Mouse (Mus musculus): ENCODE measurements at regions not wholly inside any gene's neighbourhood (a gene's known extent, or its start where the extent isn't known, plus 50 kb on each side); places are given as distances from the start of the nearest gene placed in this dataset.

GRCm38 (mm10) chr5:54178966-54179547 is 180.8 kb downstream of the Stim2 start:
- H3K4me3 ChIP-seq: no peak overlapping the region
- WGBS: 59% methylated on average over 13 of the region's 13 CpGs
- no peaks in the 10 kb centered on the region for H3K27me3 ChIP-seq
- H3K27ac ChIP-seq (replicated peaks): no peak overlapping the region
- H3K9ac ChIP-seq: no peak overlapping the region
- no peak overlapping the region for H3K4me2 ChIP-seq
- no peaks in the 10 kb centered on the region for H3K9me3 ChIP-seq
- ATAC-seq (ENCODE audit: low FRiP score, low read depth): no peak
- peaks cover 23% of the 10 kb centered on the region for H3K4me1 ChIP-seq (replicated peaks)
- no peaks in the 10 kb centered on the region for H3K36me3 ChIP-seq

GRCm38 (mm10) chr5:54180192-54180611 is 181.9 kb downstream of the Stim2 start:
- Histone ChIP-seq H3K27ac (replicated peaks) (no peak overlapping the region; the same call in 1 of the 2 replicates), H3K9me3 (no peaks in the 10 kb centered on the region), H3K36me3 (no peaks in the 10 kb centered on the region), H3K9ac (no peak overlapping the region), H3K27me3 (no peaks in the 10 kb centered on the region), H3K4me1 (replicated peaks) (peaks cover 23% of the 10 kb centered on the region), H3K4me2 (no peak overlapping the region), H3K4me3 (no peak overlapping the region)
- WGBS: 22% methylated on average over 2 of the region's 2 CpGs
- ATAC-seq (ENCODE audit: low FRiP score, low read depth): peak; percentile 31; the same call in 1 of the 2 replicates

DNA sequence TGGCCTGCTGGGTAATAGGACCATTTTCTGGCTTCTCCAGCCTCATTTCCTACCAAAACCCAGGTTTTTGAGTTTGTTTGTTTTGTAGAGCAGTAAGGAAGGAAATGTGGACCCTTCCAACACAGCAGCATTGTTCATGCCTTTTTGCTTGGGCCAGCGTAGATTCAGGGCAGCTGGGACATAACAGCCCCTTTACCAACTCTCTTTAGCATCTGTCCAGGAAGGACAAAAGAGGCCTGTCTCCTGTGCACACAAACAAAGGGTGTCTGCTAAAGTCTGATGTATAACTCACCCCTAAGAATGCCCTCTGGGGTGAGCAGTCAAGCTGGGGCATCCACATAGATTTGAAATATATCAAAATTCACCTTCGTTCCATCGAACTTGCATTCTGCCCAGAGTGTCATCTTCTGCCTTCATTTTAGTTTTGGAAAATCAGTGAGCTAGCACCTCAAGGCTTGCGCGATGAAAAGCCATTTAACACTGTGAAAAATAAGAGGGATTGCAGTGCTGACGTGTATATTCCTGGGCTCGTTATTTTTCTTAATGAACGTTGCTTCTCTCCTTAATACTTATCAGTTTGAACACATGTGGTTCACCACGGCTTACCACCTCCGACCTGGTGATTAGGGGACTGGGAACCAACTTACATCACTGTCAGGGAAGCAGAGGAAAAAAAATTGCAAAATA is 182.5 kb downstream of the Stim2 start:
- WGBS: 24% methylated on average over 10 of the region's 10 CpGs
- H3K4me1 ChIP-seq (replicated peaks): peaks cover 23% of the 10 kb centered on the region
- peak overlapping the region; percentile 33; the same call in 1 of the 2 replicates for H3K9ac ChIP-seq
- ATAC-seq (ENCODE audit: low FRiP score, low read depth): peak; percentile 29; the same call in 1 of the 2 replicates
- no peaks in the 10 kb centered on the region for H3K27me3 ChIP-seq
- no peaks in the 10 kb centered on the region for H3K36me3 ChIP-seq
- H3K4me2 ChIP-seq: peak overlapping the region; percentile 43
- H3K4me3 ChIP-seq: peak overlapping the region; percentile 21
- H3K27ac ChIP-seq (replicated peaks): peak overlapping the region; percentile 25
- H3K9me3 ChIP-seq: no peaks in the 10 kb centered on the region

GRCm38 (mm10) chr5:54181327-54181863 is 183.1 kb downstream of the Stim2 start:
- Histone ChIP-seq H3K9ac (peak overlapping the region; percentile 33; the same call in 1 of the 2 replicates), H3K4me2 (peak overlapping the region; percentile 43), H3K4me1 (replicated peaks) (peaks cover 23% of the 10 kb centered on the region), H3K36me3 (no peaks in the 10 kb centered on the region), H3K27ac (replicated peaks) (peak overlapping the region; percentile 25; the same call in 1 of the 2 replicates), H3K9me3 (no peaks in the 10 kb centered on the region), H3K27me3 (no peaks in the 10 kb centered on the region), H3K4me3 (peak overlapping the region; percentile 21)
- 16% methylated on average over 13 of the region's 13 CpGs for WGBS
- peak; percentile 59; the same call in 1 of the 2 replicates for ATAC-seq (ENCODE audit: low FRiP score, low read depth)

GRCm38 (mm10) chr5:54182754-54183153 is 184.5 kb downstream of the Stim2 start:
- no peaks in the 10 kb centered on the region for H3K27me3 ChIP-seq
- no peaks in the 10 kb centered on the region for H3K9me3 ChIP-seq
- H3K4me2 ChIP-seq: no peak overlapping the region
- H3K36me3 ChIP-seq: no peaks in the 10 kb centered on the region
- no peak overlapping the region for H3K9ac ChIP-seq
- H3K27ac ChIP-seq (replicated peaks): no peak overlapping the region
- H3K4me3 ChIP-seq: no peak overlapping the region
- no peak for ATAC-seq (ENCODE audit: low FRiP score, low read depth)
- WGBS: 92% methylated on average over 4 of the region's 4 CpGs
- H3K4me1 ChIP-seq (replicated peaks): peaks cover 23% of the 10 kb centered on the region

DNA sequence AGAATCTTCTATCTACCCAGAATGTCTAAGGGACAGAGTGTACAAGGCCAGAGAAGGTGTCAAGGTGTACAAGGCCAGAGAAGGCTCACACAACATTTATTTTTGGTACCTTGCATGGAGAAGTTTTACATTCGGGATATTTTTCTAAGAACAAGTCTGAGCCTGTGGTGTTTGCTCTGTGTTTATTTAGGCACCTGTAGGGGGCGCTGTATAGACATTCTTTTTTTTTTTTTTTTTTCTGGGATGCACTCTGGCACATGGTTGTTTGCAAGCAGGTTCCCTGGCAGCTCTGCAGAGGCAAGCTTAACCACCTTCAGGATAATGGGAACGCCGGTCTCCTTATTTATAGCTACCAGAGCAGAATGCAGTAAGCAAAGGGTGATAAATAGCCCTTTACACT is 187.4 kb downstream of the Stim2 start:
- H3K27me3 ChIP-seq: no peaks in the 10 kb centered on the region
- no peak overlapping the region for H3K4me3 ChIP-seq
- no peaks in the 10 kb centered on the region for H3K36me3 ChIP-seq
- H3K4me1 ChIP-seq (replicated peaks): peaks cover 16% of the 10 kb centered on the region
- H3K9me3 ChIP-seq: no peaks in the 10 kb centered on the region
- H3K4me2 ChIP-seq: no peak overlapping the region
- 61% methylated on average over 4 of the region's 4 CpGs for WGBS
- ATAC-seq (ENCODE audit: low FRiP score, low read depth): no peak
- no peak overlapping the region for H3K27ac ChIP-seq (replicated peaks)
- no peak overlapping the region for H3K9ac ChIP-seq

GRCm38 (mm10) chr5:54186076-54186676 is 187.9 kb downstream of the Stim2 start:
- Histone ChIP-seq H3K4me2 (no peak overlapping the region), H3K4me1 (replicated peaks) (peaks cover 13% of the 10 kb centered on the region), H3K9ac (no peak overlapping the region), H3K36me3 (no peaks in the 10 kb centered on the region), H3K4me3 (no peak overlapping the region), H3K27ac (replicated peaks) (no peak overlapping the region), H3K27me3 (no peaks in the 10 kb centered on the region), H3K9me3 (no peaks in the 10 kb centered on the region)
- no peak for ATAC-seq (ENCODE audit: low FRiP score, low read depth)
- 72% methylated on average over 11 of the region's 11 CpGs for WGBS

DNA sequence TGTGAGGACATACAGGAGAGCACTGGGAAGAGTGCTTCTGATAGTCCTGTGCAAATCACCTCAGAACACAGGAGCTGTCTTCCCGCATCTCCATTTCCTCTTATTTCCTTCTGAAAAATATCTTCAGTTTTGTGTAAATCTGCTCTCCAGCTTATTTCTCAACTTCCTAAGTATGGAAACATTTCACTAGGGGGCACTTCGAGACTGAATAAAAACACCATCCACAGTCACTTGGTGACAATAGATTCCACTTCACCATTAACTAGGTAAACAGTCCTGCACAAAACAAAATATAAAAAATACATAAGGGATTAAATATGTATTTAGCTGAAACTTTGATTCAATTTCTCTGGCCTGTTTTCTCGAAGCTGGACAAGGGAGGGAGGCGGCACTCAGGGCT is 193.4 kb downstream of the Stim2 start:
- no peak overlapping the region for H3K4me3 ChIP-seq
- H3K27me3 ChIP-seq: no peaks in the 10 kb centered on the region
- no peak; the same call in 1 of the 2 replicates for ATAC-seq (ENCODE audit: low FRiP score, low read depth)
- WGBS: 75% methylated on average over 4 of the region's 4 CpGs
- H3K36me3 ChIP-seq: no peaks in the 10 kb centered on the region
- no peak overlapping the region for H3K4me2 ChIP-seq
- H3K9me3 ChIP-seq: no peaks in the 10 kb centered on the region
- no peak overlapping the region for H3K27ac ChIP-seq (replicated peaks)
- no peak overlapping the region for H3K9ac ChIP-seq
- no peaks in the 10 kb centered on the region for H3K4me1 ChIP-seq (replicated peaks)

GRCm38 (mm10) chr5:54194846-54195245 is 196.5 kb downstream of the Stim2 start:
- H3K4me3 ChIP-seq: no peak overlapping the region
- 75% methylated on average over 9 of the region's 9 CpGs for WGBS
- no peaks in the 10 kb centered on the region for H3K4me1 ChIP-seq (replicated peaks)
- no peaks in the 10 kb centered on the region for H3K9me3 ChIP-seq
- H3K27ac ChIP-seq (replicated peaks): no peak overlapping the region
- H3K4me2 ChIP-seq: no peak overlapping the region
- ATAC-seq (ENCODE audit: low FRiP score, low read depth): no peak
- H3K9ac ChIP-seq: no peak overlapping the region
- H3K36me3 ChIP-seq: no peaks in the 10 kb centered on the region
- no peaks in the 10 kb centered on the region for H3K27me3 ChIP-seq

- H3K36me3 ChIP-seq: no peaks in the 10 kb centered on the region
- H3K9ac ChIP-seq: no peak overlapping the region
- H3K27ac ChIP-seq (replicated peaks): no peak overlapping the region
- no peaks in the 10 kb centered on the region for H3K9me3 ChIP-seq
- H3K4me2 ChIP-seq: no peak overlapping the region
- no peaks in the 10 kb centered on the region for H3K27me3 ChIP-seq
- WGBS: 65% methylated on average over 3 of the region's 3 CpGs
- no peak for ATAC-seq (ENCODE audit: low FRiP score, low read depth)
- no peak overlapping the region for H3K4me3 ChIP-seq
- peaks cover 11% of the 10 kb centered on the region; the same call in 1 of the 2 replicates for H3K4me1 ChIP-seq (replicated peaks)
Observed at GRCm38 (mm10) chr5:54200032-54200431, 201.7 kb downstream of the Stim2 start.

DNA sequence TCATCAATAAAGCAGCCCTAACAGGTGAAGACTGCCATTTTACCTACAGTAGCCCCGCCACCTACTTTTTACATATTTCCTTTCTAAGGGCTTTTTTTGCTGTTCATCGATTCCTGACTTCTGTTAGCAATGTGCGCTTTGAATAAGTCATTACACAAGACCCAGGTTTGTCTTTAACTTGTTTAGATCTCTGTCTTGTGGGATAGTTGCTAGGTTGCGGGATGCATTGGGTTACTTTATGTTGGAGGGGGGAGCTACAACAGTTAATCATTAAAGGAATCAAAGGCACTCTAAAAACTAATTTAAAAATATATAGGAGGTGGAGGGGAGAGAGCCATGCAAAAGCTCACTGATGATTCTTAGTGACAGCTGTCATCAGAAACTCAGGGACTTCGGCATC is 202.3 kb downstream of the Stim2 start:
- ATAC-seq (ENCODE audit: low FRiP score, low read depth): no peak
- no peaks in the 10 kb centered on the region for H3K9me3 ChIP-seq
- no peaks in the 10 kb centered on the region for H3K36me3 ChIP-seq
- H3K27me3 ChIP-seq: no peaks in the 10 kb centered on the region
- H3K4me2 ChIP-seq: no peak overlapping the region
- H3K4me1 ChIP-seq (replicated peaks): peaks cover 11% of the 10 kb centered on the region; the same call in 1 of the 2 replicates
- H3K27ac ChIP-seq (replicated peaks): no peak overlapping the region
- no peak overlapping the region for H3K9ac ChIP-seq
- no peak overlapping the region for H3K4me3 ChIP-seq
- WGBS: 84% methylated on average over 5 of the region's 5 CpGs

DNA sequence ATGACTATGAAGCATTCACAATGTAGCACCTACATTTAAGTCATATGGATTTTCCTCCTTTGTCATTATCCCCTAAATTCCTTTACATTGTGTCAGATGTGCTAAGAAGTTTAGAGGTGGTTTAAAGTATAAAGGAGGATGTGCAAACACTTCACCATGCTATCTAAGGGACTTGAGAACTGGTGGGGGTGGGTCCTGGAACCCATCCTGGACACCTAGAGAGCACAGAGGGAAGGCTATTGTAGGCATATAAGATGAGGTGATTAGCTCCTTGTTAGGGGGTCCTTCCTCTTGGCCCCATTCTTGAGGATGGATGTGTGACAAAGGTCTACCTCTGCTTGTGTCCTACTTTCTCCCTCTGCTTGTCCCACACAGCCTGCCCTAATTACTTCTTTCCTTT is 213.2 kb downstream of the Stim2 start:
- Histone ChIP-seq H3K36me3 (no peaks in the 10 kb centered on the region), H3K4me1 (replicated peaks) (no peaks in the 10 kb centered on the region), H3K27ac (replicated peaks) (no peak overlapping the region), H3K4me2 (no peak overlapping the region), H3K9ac (no peak overlapping the region), H3K27me3 (no peaks in the 10 kb centered on the region), H3K4me3 (no peak overlapping the region), H3K9me3 (no peaks in the 10 kb centered on the region)
- no peak for ATAC-seq (ENCODE audit: low FRiP score, low read depth)

All from hindbrain, embryonic 15.5 days (tissue).